Mouse (Mus musculus) ZHBTc4 (cell line): ENCODE measurements around the gene Ank.

Source experiments
- DNase-seq: peaks from one replicate; pipeline ENCODE4 v3.0.0-alpha.2; 2011; ENCODE audit warnings: low read depth, low spot score

Ank gene

GRCm38 (mm10) chr15:27496596-27497299 is 30.3 kb downstream of the Ank start:
- no peak for DNase-seq

- DNase-seq, result no peak
These were observed 31.0 kb downstream of the Ank start for GRCm38 (mm10) chr15:27497300-27497997.

- no peak for DNase-seq
These were observed 31.6 kb downstream of the Ank start for GRCm38 (mm10) chr15:27498078-27498477.

GRCm38 (mm10) chr15:27500390-27500789 is 33.9 kb downstream of the Ank start:
- no peak for DNase-seq

GRCm38 (mm10) chr15:27502338-27502737 is 35.9 kb downstream of the Ank start:
- DNase-seq, result no peak

GRCm38 (mm10) chr15:27503221-27503620 is 36.7 kb downstream of the Ank start:
- DNase-seq, result no peak

GRCm38 (mm10) chr15:27503801-27504730 is 37.6 kb downstream of the Ank start:
- DNase-seq, result no peak

GRCm38 (mm10) chr15:27506127-27506886 is 39.8 kb downstream of the Ank start:
- no peak for DNase-seq

GRCm38 (mm10) chr15:27506893-27507596 is 40.6 kb downstream of the Ank start:
- no peak for DNase-seq

- no peak for DNase-seq
These were observed 41.7 kb downstream of the Ank start for GRCm38 (mm10) chr15:27508169-27508568.

- DNase-seq, result no peak
These were observed 42.5 kb downstream of the Ank start for GRCm38 (mm10) chr15:27508982-27509381.

- DNase-seq, result no peak
These were observed 50.5 kb downstream of the Ank start for GRCm38 (mm10) chr15:27516927-27517326.

- DNase-seq, result no peak
These were observed 51.5 kb downstream of the Ank start for GRCm38 (mm10) chr15:27518026-27518425.

GRCm38 (mm10) chr15:27519857-27520256 is 53.4 kb downstream of the Ank start:
- DNase-seq, result no peak

GRCm38 (mm10) chr15:27525233-27526005 is 58.9 kb downstream of the Ank start:
- no peak for DNase-seq

GRCm38 (mm10) chr15:27528896-27529295 is 62.4 kb downstream of the Ank start:
- no peak for DNase-seq

- no peak for DNase-seq
These were observed 63.5 kb downstream of the Ank start for GRCm38 (mm10) chr15:27530023-27530422.

- no peak for DNase-seq
These were observed 66.6 kb downstream of the Ank start for GRCm38 (mm10) chr15:27533036-27533435.

GRCm38 (mm10) chr15:27535681-27536080 is 69.2 kb downstream of the Ank start:
- no peak for DNase-seq

- no peak for DNase-seq
These were observed 69.7 kb downstream of the Ank start for GRCm38 (mm10) chr15:27536186-27536585.
